Mouse (Mus musculus): Measurements from ENCODE around the gene Rap2b. TPM values are rescaled to one million over a fixed set of nuclear protein-coding genes. Genes with fewer than 3 reads are reported as not detected.

Rap2b gene
- total and polyA plus RNA-seq, 2 experiments from 2014 or later = 7.6 to 16.8 TPM

DNA sequence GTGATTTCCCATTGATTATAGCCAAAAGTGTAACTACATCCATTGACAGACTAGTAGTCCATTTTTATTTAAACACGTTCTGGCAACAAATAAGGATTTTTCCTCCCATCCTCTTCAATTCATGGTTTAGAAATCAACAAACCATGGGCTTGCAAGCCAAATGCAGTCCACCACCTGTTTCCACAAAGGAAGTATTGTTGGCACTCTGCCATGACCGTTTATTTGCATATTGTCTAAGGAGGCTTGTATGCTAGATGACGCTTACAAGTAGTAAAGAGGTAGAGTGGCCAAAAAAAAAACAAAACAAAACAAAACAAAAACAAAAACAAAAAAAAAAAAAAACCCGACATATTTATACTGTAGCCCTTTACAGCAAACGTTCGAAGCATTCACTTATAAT lies 3.3 kb upstream of the Rap2b start:
- no peak for TF ChIP-seq CTCF (IDR thresholded peaks at IDR 0.05)
- DNase-seq (ENCODE audit: low spot score) (peak; percentile 68), ATAC-seq (ENCODE audit: low FRiP score) (no peak)
- Histone ChIP-seq H3K27ac (ENCODE audit: low read depth, low read length) (no peak overlapping the region), H3K36me3 (ENCODE audit: insufficient read depth, low read length) (no peaks in the 10 kb centered on the region), H3K9me3 (ENCODE audit: low read length) (no peaks in the 10 kb centered on the region), H3K4me3 (ENCODE audit: low read depth, low read length) (no peak overlapping the region), H3K9ac (replicated peaks; ENCODE audit: low read length, poor library complexity, severe bottlenecking) (no peak overlapping the region), H3K4me1 (ENCODE audit: insufficient read depth, low read length) (no peaks in the 10 kb centered on the region), H3K4me2 (ENCODE audit: low read depth, low read length, poor library complexity, severe bottlenecking) (no peak overlapping the region), H3K27me3 (ENCODE audit: insufficient read depth, low read length) (no peaks in the 10 kb centered on the region)
- WGBS = 57% methylated on average over 6 of the region's 6 CpGs

DNA sequence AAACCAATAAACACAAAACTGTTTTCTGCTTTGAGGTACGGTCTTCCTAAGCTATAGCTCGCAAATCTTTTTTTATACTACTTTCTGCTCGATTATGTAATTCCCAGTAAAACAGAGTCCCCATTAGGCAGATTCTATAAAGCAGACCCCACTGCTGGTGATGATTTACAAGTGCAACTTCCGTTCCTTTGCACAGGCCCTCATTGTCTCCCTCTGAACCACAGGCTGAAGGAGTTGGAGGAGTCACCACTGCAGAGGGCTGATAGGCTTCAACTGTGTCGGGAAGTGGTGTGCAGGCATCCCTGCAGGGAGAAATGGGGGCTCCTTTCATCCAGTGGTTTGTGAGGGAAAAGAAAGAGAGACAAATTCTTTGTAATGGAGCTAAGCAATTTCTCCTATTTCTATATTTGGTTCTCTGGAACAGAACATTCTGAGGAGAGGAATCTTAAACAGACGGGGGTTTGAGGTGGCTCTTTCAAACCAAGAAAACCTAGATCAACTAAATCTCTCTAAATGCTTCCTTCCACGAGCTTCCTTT lies 2.6 kb upstream of the Rap2b start:
- no peaks in the 10 kb centered on the region for H3K27me3 ChIP-seq (ENCODE audit: insufficient read depth, low read length)
- no peak for TF ChIP-seq CTCF (IDR thresholded peaks at IDR 0.05)
- H3K27ac ChIP-seq (ENCODE audit: low read depth, low read length) = no peak overlapping the region
- no peak for DNase-seq (ENCODE audit: low spot score)
- no peaks in the 10 kb centered on the region for H3K4me1 ChIP-seq (ENCODE audit: insufficient read depth, low read length)
- H3K4me2 ChIP-seq (ENCODE audit: low read depth, low read length, poor library complexity, severe bottlenecking) = no peak overlapping the region
- ATAC-seq (ENCODE audit: low FRiP score) = no peak
- H3K36me3 ChIP-seq (ENCODE audit: insufficient read depth, low read length) = no peaks in the 10 kb centered on the region
- H3K4me3 ChIP-seq (ENCODE audit: low read depth, low read length) = no peak overlapping the region
- no peak overlapping the region for H3K9ac ChIP-seq (replicated peaks; ENCODE audit: low read length, poor library complexity, severe bottlenecking)
- no peaks in the 10 kb centered on the region for H3K9me3 ChIP-seq (ENCODE audit: low read length)
- 64% methylated on average over 7 of the region's 7 CpGs for WGBS

DNA sequence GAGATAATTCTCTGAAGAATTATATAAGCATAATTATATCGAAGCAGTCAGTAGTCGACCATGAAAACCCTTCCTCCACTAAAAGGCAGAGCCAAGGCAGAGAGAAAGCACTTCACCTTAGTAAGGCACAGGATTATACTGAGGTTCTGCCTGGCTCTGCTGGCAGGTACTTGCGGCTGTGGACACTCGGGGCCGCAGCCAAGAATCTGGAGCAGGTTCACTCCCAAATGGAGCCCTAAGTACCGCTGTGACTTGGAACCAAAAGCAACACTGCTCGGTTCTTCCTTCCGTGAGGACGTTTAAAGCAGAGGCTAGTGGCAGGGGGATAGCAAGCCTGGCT lies 1.4 kb downstream of the Rap2b start:
- Histone ChIP-seq H3K9me3 (ENCODE audit: low read length) (no peaks in the 10 kb centered on the region), H3K27ac (ENCODE audit: low read depth, low read length) (peak overlapping the region; percentile 71), H3K4me3 (ENCODE audit: low read depth, low read length) (peak overlapping the region; percentile 95), H3K36me3 (ENCODE audit: insufficient read depth, low read length) (no peaks in the 10 kb centered on the region), H3K4me1 (ENCODE audit: insufficient read depth, low read length) (peaks cover 9% of the 10 kb centered on the region; the same call in 1 of the 2 replicates), H3K4me2 (ENCODE audit: low read depth, low read length, poor library complexity, severe bottlenecking) (peak overlapping the region; percentile 96), H3K27me3 (ENCODE audit: insufficient read depth, low read length) (no peaks in the 10 kb centered on the region), H3K9ac (replicated peaks; ENCODE audit: low read length, poor library complexity, severe bottlenecking) (peak overlapping the region; percentile 57)
- TF ChIP-seq CTCF (IDR thresholded peaks at IDR 0.05) = no peak
- peak; percentile 7 for DNase-seq (ENCODE audit: low spot score)
- no peak for ATAC-seq (ENCODE audit: low FRiP score)
- 4% methylated on average over 9 of the region's 9 CpGs for WGBS

DNA sequence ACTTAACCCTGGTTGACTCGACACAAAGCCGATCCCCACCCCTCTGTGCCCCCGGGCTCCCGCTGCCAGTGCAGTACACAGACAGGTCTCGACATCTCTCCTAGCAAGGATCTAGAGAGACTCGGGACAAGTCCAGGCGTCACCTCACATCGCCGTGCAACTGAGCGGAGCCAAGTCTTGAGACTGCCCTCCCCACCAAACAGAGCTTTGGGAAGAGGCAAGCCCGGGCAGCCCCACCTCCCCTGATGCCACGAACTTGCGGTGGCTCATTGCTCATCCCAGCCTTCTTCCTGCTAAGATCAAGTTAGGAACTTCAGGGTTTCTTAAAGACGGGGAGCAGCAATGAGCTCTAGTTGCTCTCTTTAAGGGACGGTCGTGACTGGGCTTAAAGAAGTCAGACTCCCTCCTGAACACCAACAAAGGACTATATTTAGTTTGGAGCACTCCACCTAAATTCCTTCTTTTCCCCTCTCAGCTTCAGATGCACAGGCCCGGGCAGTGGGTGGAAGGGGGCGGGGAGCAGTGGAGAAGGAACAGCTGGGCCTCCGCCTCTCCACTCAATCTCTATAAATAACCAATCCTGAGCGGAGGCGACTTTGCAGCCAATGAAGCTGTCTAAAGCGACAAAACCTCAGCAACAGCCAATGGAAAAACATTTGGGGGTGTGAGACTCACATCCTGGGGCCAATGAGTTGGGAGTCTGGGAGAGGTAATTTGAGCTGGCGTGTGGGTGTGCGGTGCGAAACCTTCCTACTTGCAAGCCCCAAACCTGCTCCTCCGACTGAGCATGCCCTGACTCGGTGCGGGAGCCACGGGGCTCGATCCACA lies 1.9 kb downstream of the Rap2b start:
- peaks cover 13% of the 10 kb centered on the region; the same call in 1 of the 2 replicates for H3K4me1 ChIP-seq (ENCODE audit: insufficient read depth, low read length)
- TF ChIP-seq CTCF (IDR thresholded peaks at IDR 0.05) = no peak
- WGBS = 0% methylated on average over 30 of the region's 30 CpGs
- H3K36me3 ChIP-seq (ENCODE audit: insufficient read depth, low read length) = no peaks in the 10 kb centered on the region
- peak overlapping the region; percentile 96 for H3K4me2 ChIP-seq (ENCODE audit: low read depth, low read length, poor library complexity, severe bottlenecking)
- ATAC-seq (ENCODE audit: low FRiP score) (peak; percentile 94), DNase-seq (ENCODE audit: low spot score) (peak; percentile 99)
- H3K27me3 ChIP-seq (ENCODE audit: insufficient read depth, low read length) = no peaks in the 10 kb centered on the region
- H3K4me3 ChIP-seq (ENCODE audit: low read depth, low read length) = peak overlapping the region; percentile 95
- peak overlapping the region; percentile 85 for H3K27ac ChIP-seq (ENCODE audit: low read depth, low read length)
- peak overlapping the region; percentile 91 for H3K9ac ChIP-seq (replicated peaks; ENCODE audit: low read length, poor library complexity, severe bottlenecking)
- H3K9me3 ChIP-seq (ENCODE audit: low read length) = no peaks in the 10 kb centered on the region

DNA sequence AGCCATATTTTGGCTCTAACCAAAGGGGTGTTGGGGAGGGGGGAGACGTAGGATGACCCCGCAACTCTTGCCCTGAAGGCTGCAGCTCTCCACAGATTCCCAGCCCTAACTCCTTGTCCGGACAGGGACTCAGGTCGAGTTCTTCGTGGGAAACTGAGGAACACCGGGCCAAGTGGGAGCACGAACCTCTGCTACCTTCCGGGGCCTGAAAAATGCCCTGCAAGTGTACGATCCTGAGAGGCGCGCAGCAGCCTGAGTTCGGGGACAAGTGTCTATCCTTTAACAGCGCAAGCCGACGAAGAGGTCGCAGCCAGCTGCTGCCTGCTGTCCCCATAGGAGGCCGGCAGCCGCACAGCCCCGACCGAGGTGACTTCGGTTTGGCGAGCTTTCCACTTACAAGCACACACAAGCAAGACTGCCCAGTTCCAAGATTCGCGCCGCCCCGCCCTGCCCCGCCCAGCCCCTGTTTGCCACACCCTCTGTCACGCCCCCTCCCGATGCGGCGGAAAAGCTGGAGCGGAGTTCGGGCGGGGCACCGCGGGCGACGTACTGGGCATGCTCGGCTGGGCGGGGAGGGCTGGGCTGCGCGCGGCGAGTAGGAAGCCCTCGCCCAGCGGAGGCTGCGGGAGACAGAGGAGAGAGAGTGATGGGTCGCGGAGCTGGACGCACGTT lies 2.7 kb downstream of the Rap2b start:
- Histone ChIP-seq H3K27ac (ENCODE audit: low read depth, low read length) (peak overlapping the region; percentile 85), H3K4me2 (ENCODE audit: low read depth, low read length, poor library complexity, severe bottlenecking) (peak overlapping the region; percentile 96), H3K9ac (replicated peaks; ENCODE audit: low read length, poor library complexity, severe bottlenecking) (peak overlapping the region; percentile 91), H3K4me1 (ENCODE audit: insufficient read depth, low read length) (peaks cover 13% of the 10 kb centered on the region; the same call in 1 of the 2 replicates), H3K27me3 (ENCODE audit: insufficient read depth, low read length) (no peaks in the 10 kb centered on the region), H3K9me3 (ENCODE audit: low read length) (no peaks in the 10 kb centered on the region), H3K4me3 (ENCODE audit: low read depth, low read length) (peak overlapping the region; percentile 95), H3K36me3 (ENCODE audit: insufficient read depth, low read length) (no peaks in the 10 kb centered on the region)
- peak; percentile 94 for DNase-seq (ENCODE audit: low spot score)
- peak; percentile 31 for TF ChIP-seq CTCF (IDR thresholded peaks at IDR 0.05)
- ATAC-seq (ENCODE audit: low FRiP score) = peak; percentile 94
- WGBS = under 1% methylated on average over 45 of the region's 51 CpGs

DNA sequence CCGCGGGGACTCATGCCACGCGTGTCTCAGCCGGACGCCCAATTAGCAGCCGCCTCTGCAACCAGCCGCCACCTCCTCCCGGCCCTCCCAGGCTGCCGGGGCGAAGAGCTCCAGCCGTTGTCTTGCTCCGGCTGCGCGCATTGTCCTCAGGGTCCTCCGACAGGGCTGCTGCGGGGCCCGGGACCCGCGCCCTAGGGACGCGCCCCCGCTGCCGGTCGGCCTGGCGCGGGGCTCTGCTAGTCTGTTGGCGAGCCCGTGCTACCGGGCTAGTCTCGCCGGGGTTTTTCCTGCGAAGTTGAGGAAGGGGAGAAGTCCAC lies 3.2 kb downstream of the Rap2b start:
- ATAC-seq (ENCODE audit: low FRiP score) (peak; percentile 39; the same call in 1 of the 2 replicates), DNase-seq (ENCODE audit: low spot score) (no peak)
- no peaks in the 10 kb centered on the region for H3K27me3 ChIP-seq (ENCODE audit: insufficient read depth, low read length)
- WGBS = under 1% methylated on average over 33 of the region's 33 CpGs
- no peaks in the 10 kb centered on the region for H3K9me3 ChIP-seq (ENCODE audit: low read length)
- H3K4me2 ChIP-seq (ENCODE audit: low read depth, low read length, poor library complexity, severe bottlenecking) = peak overlapping the region; percentile 96
- no peak for TF ChIP-seq CTCF (IDR thresholded peaks at IDR 0.05)
- peak overlapping the region; percentile 91 for H3K9ac ChIP-seq (replicated peaks; ENCODE audit: low read length, poor library complexity, severe bottlenecking)
- peak overlapping the region; percentile 85 for H3K27ac ChIP-seq (ENCODE audit: low read depth, low read length)
- H3K4me3 ChIP-seq (ENCODE audit: low read depth, low read length) = peak overlapping the region; percentile 95
- no peaks in the 10 kb centered on the region for H3K36me3 ChIP-seq (ENCODE audit: insufficient read depth, low read length)
- peaks cover 13% of the 10 kb centered on the region; the same call in 1 of the 2 replicates for H3K4me1 ChIP-seq (ENCODE audit: insufficient read depth, low read length)

Data from midbrain, postnatal 0 days (tissue).